Mouse (Mus musculus): Measurements from ENCODE around the gene Aph1a. TPM values are rescaled to one million over a fixed set of nuclear protein-coding genes. Genes with fewer than 3 reads are reported as not detected.

Aph1a gene
- polyA plus RNA-seq, 1 experiment from 2014 or later = 31.1 TPM

Other genes with a start within 250 kb of the Aph1a start
- gene Mcl1, start 235.2 kb upstream of the Aph1a start, polyA plus RNA-seq (2015; fragmentation: Nextera tagmentation; extraction: Ambion mirVana) = 31.9 and 38.3 TPM in 2 replicates
- 8.5 and 13.7 TPM in 2 replicates for gene Adamtsl4, start 206.1 kb upstream of the Aph1a start, polyA plus RNA-seq (2015; fragmentation: Nextera tagmentation; extraction: Ambion mirVana)
- gene Ecm1, start 154.4 kb upstream of the Aph1a start, polyA plus RNA-seq (2015; fragmentation: Nextera tagmentation; extraction: Ambion mirVana) = 44.1 and 49.2 TPM in 2 replicates
- gene Tars2, start 133.8 kb upstream of the Aph1a start, polyA plus RNA-seq (2015; fragmentation: Nextera tagmentation; extraction: Ambion mirVana) = 41.3 and 43.3 TPM in 2 replicates
- 17.9 and 19.2 TPM in 2 replicates for gene Rprd2, start 75.1 kb upstream of the Aph1a start, polyA plus RNA-seq (2015; fragmentation: Nextera tagmentation; extraction: Ambion mirVana)
- gene Prpf3, start 38.1 kb upstream of the Aph1a start, polyA plus RNA-seq (2015; fragmentation: Nextera tagmentation; extraction: Ambion mirVana) = 31.6 and 34.7 TPM in 2 replicates
- gene Mrps21, start 22.4 kb upstream of the Aph1a start, polyA plus RNA-seq (2015; fragmentation: Nextera tagmentation; extraction: Ambion mirVana) = 356 and 374 TPM in 2 replicates
- gene Ciart, start 11.7 kb upstream of the Aph1a start, polyA plus RNA-seq (2015; fragmentation: Nextera tagmentation; extraction: Ambion mirVana) = 3.8 and 4.8 TPM in 2 replicates
- gene BC028528, start 2.0 kb upstream of the Aph1a start, polyA plus RNA-seq (2015; fragmentation: Nextera tagmentation; extraction: Ambion mirVana) = 41.5 and 48.6 TPM in 2 replicates
- gene Car14, start 10.7 kb downstream of the Aph1a start, polyA plus RNA-seq (2015; fragmentation: Nextera tagmentation; extraction: Ambion mirVana) = 73.4 and 78.2 TPM in 2 replicates
- gene Anp32e, start 35.3 kb downstream of the Aph1a start, polyA plus RNA-seq (2015; fragmentation: Nextera tagmentation; extraction: Ambion mirVana) = 188 and 233 TPM in 2 replicates
- gene Plekho1, start 102.0 kb downstream of the Aph1a start, polyA plus RNA-seq (2015; fragmentation: Nextera tagmentation; extraction: Ambion mirVana) = 63.3 and 67.1 TPM in 2 replicates
- 34.6 and 39.4 TPM in 2 replicates for gene Vps45, start 164.5 kb downstream of the Aph1a start, polyA plus RNA-seq (2015; fragmentation: Nextera tagmentation; extraction: Ambion mirVana)
- gene Otud7b, start 210.6 kb downstream of the Aph1a start, polyA plus RNA-seq (2015; fragmentation: Nextera tagmentation; extraction: Ambion mirVana) = 18.6 and 21.4 TPM in 2 replicates

Data from heart, embryonic 16.5 days (tissue).